Mouse (Mus musculus): ENCODE results near the gene Spns3.

- TF ChIP-seq EP300 (IDR thresholded peaks at IDR 0.05; ENCODE audit: low read depth), result no peak
- no peak for TF ChIP-seq CTCF (IDR thresholded peaks at IDR 0.05; ENCODE audit: low read depth)
These were observed 53.5 kb downstream of the Spns3 start for GRCm38 (mm10) chr11:72496775-72497174.
